Mouse (Mus musculus) cerebral cortex, adult 2 months (tissue): ENCODE results near the gene Car14.

Experiments used
- WGBS: fragments of 180-500 bp; shearing (Covaris S2); methylation state at CpG from one replicate; pipeline ENCODE4 v1.1.7; 2018; 5-methylcytosine and 5-hydroxymethylcytosine counted together

The Car14 gene

DNA sequence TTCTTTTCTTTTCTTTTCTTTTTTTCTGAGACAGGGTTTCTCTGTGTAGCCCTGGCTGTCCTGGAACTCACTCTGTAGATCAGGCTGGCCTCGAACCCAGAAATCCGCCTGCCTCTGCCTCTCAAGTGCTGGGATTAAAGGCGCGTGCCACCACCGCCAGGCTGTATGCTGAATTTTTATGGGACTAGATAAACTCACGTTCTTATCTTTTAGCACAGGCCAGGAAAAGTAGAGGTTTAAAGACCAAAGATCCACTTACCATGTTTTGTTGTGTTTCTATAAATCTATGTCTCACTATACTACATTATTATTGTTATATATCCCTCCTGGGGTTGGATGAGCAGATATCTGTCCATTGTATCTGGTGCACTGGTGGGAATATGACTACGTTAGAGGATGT lies 18.9 kb upstream of the Car14 start:
- WGBS: 96% methylated on average over 7 of the region's 7 CpGs

GRCm38 (mm10) chr3:95920532-95920931 lies 16.0 kb upstream of the Car14 start:
- WGBS: 87% methylated on average over 2 of the region's 2 CpGs

DNA sequence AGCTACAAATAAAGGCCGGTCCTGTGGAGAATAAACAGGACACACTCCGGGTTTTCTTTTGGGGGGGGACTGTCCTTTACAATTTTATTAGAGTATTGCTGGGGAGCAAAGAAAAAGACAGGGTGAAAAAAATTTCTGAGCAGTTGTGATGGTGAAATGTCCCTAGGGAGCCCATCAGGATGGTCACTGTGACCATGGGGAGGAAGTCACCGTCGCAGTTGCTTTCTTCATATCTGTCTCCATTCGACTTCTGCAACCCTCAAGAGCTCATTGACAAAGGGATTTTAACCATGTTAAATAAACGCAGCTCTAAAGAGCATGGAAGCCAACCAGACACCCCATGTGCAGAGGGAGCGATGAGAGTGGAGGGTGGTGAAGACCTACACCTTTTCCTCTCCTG lies 12.3 kb upstream of the Car14 start:
- WGBS: 75% methylated on average over 7 of the region's 7 CpGs

- WGBS: 94% methylated on average over 4 of the region's 4 CpGs
These were observed 10.2 kb upstream of the Car14 start for GRCm38 (mm10) chr3:95914706-95915105.

DNA sequence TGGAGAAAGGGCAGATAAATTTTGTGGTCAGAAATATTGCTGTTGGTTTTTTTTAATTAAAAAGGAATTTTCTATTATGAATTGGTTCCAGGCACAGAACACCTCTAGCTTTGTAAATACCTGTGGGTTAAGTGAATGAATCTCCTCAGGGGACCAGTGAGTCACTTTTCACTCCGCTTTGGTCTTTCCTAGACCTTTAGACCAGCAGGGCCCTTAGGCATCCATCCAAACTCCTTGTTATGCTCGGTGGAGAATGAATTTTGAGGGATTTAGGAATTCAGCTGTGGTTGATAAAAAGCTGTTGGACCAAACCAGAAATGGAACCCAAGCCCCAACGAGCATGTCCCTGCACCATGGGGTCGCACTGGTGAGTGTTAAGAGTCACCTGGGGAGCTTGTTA lies 3.1 kb upstream of the Car14 start:
- WGBS: 49% methylated on average over 4 of the region's 4 CpGs

DNA sequence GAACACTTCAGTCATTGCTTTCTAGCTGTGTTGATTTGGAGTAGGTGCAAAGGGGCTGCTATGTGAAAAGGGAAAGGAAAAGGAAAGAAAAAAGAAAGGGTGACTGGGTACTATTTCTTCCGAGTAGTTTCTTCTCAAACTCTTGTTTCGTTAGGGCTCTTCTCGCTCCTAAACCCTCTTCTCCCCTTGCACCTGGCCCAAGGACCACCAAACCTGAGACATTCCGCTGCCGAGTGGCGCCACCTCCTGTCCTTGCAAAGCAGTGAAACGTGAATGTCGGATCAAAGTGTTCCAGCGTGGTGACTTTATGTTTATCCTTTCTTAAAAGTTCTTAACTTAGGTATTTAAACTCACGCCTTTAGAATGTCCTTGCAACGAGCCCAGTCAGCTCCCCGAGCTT lies 2.4 kb upstream of the Car14 start:
- 1% methylated on average over 12 of the region's 12 CpGs for WGBS

- under 1% methylated on average over 12 of the region's 12 CpGs for WGBS
These were observed 1.5 kb upstream of the Car14 start for GRCm38 (mm10) chr3:95905940-95906492.

DNA sequence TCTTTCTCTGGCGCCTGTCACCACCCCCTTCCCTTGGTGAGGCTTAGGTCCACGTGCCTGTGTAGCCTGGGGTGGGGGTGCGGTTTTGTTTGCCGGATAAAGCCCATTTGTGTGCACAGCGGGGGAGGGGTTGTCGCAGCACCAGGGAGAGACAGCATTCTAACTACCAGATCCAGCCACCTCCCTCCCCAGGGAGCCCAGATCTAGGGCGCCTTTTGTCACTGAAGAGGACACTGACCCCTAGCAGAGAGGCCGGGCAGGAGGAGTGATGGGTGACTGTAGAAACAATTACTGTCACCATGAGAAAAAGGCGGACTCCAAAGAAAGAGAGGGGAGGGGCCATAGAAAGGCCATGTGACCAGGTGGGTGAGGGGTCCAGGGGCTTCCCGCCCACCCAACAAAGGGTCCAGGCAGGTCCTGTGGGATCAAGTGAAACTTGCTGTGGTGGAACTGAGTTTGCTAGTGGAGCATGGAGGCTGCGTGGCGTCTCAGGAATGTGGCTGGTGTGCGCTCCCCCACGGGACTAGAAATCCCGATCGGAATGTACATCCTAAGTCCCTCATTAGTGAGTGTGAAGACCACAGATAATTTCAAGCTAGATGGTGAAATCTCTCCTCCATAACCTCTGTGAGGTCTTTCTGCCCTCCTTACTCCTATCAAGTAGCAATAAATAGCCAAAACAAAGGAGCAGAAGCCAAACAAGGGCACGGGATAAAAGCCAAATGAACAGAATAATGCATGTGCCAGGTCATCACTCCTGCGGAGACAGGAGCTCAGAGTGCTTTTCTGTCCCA lies 852 bp upstream of the Car14 start:
- WGBS: under 1% methylated on average over 18 of the region's 18 CpGs

DNA sequence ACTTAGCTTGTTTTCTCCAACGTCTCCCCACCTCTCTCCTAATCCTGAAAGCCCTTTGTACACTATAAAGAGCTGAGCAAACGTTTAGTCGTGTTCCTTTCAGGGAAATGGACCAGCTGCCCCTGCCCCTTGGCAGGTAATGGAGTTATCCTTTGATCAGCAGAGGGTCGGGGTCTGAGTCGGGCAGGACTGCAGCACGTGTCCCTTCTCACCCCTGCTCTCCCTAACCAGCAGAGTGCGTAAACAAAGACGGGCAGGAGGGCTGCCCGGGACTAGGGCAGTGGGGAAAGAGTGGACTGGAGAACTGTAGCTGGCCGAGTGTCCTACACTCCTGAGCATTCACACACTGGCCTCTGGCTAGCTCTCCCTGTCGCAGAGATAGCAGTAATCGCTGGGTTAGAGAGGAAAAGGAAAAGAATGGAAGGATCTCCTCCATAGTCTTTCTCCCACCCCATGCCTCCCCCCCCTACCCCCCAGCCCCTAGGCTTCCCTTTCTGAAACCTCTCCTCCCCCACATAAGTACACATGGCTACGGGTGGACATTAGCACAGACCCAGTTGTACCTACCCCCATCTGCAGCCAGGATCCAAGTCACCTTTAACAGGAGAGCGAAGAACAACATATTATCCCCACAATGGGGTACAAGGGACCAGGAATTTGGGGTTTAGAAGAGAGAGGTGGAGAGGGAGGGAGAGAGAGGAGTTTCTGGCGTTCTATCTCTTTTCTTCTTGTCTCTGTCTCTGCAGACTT lies 563 bp downstream of the Car14 start:
- WGBS: 16% methylated on average over 15 of the region's 15 CpGs

DNA sequence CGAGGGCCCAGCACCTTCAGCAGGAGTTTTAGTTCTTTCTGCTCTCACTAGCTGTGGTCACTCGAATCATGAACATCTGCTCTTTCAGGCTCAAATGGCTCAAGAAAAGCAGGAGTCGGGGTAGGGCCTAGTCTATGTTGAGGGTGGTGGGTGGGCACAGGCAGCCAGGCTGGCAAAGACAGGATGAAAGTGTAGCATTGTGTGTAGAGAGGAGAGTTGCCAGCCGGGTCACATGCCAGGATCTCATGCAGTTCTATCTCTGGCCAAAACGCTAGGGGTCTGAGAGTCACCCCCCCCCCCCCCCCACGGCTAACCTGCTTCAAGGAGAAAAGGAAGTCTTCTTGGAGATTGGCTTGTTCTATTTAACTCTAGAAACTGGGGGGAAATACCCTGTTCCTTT lies 1.8 kb downstream of the Car14 start:
- WGBS: 49% methylated on average over 6 of the region's 6 CpGs

- WGBS: 64% methylated on average over 9 of the region's 9 CpGs
These were observed 2.7 kb downstream of the Car14 start for GRCm38 (mm10) chr3:95901616-95902372.

- WGBS: 67% methylated on average over 13 of the region's 13 CpGs
These were observed 4.5 kb downstream of the Car14 start for GRCm38 (mm10) chr3:95899800-95900524.

GRCm38 (mm10) chr3:95895501-95895900 lies 9.0 kb downstream of the Car14 start:
- WGBS: 81% methylated on average over 7 of the region's 7 CpGs

DNA sequence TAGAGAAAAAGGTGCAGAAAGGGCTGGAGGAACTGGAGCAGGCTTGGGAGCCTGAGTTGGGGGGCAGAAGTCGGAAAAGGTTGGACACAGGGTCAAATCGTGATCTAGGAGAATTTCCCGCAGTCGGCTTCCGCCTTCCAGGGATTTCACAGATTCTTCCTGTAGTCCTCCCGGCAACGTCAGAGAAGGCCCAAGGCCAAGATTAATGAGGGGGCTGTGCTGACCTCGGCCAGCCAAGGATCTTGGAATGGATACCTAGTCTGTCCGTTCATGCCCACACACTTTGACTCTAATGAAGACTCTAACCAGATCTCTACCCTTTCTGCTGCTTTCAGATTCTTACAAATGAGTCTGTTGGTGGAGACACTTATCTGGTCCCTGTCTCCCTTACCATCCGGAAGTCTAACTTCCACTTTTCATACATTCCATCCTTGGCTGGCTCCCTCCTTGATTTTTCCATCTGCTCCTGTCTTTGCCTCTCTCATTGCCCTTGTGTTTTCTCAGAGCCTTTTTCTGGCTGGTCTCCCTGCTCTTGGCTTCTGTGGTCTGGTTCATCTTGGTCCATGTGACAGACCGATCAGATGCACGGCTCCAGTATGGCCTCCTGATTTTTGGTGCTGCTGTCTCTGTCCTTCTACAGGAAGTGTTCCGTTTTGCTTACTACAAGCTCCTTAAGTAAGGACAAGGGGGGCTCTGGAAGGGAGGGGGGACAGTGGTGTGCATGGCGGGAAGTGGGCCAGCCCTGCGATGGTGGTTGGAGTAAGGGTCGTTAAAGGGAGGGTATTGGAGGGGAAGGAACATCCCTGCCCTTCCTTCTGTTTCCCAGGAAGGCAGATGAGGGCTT lies 10.0 kb downstream of the Car14 start:
- WGBS: 3% methylated on average over 16 of the region's 16 CpGs

GRCm38 (mm10) chr3:95893606-95894316 lies 10.7 kb downstream of the Car14 start, which contains the start of gene Aph1a:
Gene Aph1a, plus strand, starts transcription at chr3:95893969.
- WGBS: under 1% methylated on average over 30 of the region's 43 CpGs

GRCm38 (mm10) chr3:95893126-95893525 lies 11.4 kb downstream of the Car14 start:
- 8% methylated on average over 7 of the region's 7 CpGs for WGBS

DNA sequence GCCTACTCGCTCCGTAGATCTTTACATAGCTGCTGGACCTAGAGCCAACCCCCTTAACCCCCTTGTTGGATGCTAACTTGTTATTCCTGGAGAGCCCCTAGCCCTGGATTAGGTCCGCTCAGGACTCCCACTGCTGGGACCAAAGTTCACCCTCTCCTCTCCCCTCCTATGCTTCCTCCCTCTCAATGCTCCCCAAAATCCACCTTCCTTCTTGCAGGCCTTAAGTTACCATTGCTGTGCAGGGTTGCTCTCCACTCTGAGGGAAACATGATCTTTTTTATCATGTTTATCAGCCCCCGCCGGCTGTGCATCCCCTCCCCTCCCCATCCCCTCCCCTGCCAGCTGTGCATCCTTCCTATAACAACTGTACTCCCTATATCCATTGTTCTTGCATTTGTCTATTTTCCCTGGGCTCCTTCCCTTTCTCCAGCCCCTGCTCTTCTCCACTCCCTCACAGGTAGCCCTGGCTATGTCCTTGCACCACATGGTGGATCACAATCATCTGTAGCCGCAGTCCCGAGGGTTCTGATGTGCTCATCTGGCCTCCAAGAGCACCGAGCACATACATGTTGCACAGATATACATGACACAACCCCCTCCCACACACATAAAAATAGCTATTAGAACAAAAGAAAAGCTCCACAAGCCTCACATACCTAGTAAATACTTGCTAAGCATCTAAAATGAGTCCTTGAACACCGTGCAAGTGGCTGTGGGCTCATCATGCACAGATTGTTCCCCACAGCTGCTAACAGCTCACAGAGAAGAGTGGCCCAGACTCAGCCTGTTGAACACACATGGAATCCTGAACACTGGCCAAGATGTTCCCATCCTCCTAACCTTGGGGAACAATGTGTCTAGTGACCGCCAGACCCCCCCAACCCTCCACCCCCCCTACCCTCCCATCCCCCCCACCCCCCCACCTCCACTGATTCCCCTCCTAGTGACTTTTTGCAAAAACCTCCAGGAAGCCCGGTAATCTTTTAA lies 12.1 kb downstream of the Car14 start:
- 37% methylated on average over 11 of the region's 11 CpGs for WGBS

GRCm38 (mm10) chr3:95891211-95892065 lies 13.1 kb downstream of the Car14 start, which contains the start of gene BC028528:
Gene BC028528, minus strand, starts transcription at chr3:95892005.
- 44% methylated on average over 12 of the region's 12 CpGs for WGBS
